Mouse (Mus musculus): ENCODE measurements around the gene Grb2.

DNA sequence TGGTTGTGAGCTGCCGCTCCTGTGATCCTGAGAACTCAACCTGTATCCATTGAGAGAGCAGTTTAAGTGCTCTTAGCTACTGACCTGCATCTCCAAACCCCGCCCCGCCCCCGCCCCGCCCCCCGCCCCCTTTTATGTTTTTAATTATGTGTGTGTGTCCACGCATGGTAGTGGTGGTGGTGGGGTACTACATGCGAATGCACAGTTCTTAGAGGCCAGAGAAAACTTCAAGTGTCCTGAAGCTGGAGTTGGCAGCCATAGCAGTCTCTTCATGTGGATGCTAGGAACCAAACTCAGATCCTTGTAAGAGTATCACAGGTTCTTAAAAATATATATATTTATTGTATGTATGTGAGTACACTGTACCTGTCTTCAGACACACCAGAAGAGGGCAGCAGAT, 72.9 kb downstream of the Grb2 start:
- TF ChIP-seq CTCF (IDR thresholded peaks at IDR 0.05) (no peak), POLR2A (IDR thresholded peaks at IDR 0.05; ENCODE audit: insufficient read depth, low read depth, low read length) (no peak)
